7 mouse cellular contexts compared by ENCODE assay signal in the genomic region with DNA sequence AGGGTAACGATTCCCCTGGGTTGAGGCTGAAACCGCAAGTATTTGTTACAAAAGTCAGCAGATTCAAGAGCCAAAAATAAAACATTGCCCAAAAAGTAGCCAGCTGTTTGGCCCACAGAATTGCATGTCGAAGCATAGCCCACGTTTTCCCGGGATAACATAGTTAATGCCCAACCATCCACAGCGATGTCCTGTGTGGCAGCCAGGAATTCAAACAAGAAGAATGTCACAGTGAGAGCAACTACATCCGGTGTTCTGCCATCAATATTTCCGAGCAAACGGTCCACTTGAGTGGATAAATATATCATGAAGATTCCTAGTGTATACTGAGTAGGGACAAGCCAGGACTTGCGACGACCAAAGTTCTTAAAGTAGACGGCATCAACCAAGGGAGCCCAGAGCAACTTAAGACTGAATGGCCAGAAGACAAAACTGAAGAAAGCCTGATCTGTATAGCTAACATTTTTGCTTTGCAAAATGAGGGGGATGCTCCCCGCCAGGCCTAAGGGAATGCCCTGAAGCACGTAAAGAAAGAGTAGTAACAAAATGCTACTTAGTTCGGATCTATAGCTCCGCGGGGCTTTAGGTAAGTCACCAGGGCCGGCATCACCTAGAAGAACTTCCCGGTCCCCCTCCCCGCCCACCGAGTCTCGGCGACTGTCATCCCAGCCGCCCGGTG. TPM values are rescaled to one million over a fixed set of nuclear protein-coding genes. Genes with fewer than 3 reads are reported as not detected.
DNase-seq lines count a peak whose midpoint lies in the region; ATAC-seq and TF ChIP-seq lines count a peak whose summit lies in the region.

No protein-coding gene starts in this region.

- H3K4me1 ChIP-seq in heart, postnatal 0 days (ENCODE audit: control insufficient read depth, insufficient read depth), result peaks cover 15% of the 10 kb centered on the region
- H3K4me1 ChIP-seq in limb, embryonic 10.5 days, result peaks cover 12% of the 10 kb centered on the region
- H3K4me1 ChIP-seq in midbrain, embryonic 14.5 days (ENCODE audit: control insufficient read depth, insufficient read depth, low read length), result peaks cover 28% of the 10 kb centered on the region

- TF ChIP-seq CTCF in heart, postnatal 0 days (IDR thresholded peaks at IDR 0.05; ENCODE audit: low read depth), result no peak

- TF ChIP-seq EP300 in heart, postnatal 0 days (IDR thresholded peaks at IDR 0.05; ENCODE audit: low read depth), result no peak

- peak overlapping the region; percentile 81 for H3K9ac ChIP-seq in heart, postnatal 0 days (replicated peaks; ENCODE audit: low read depth, low read length)
- H3K9ac ChIP-seq in midbrain, embryonic 14.5 days (replicated peaks; ENCODE audit: low read length), result peak overlapping the region; percentile 83

- no peak for ATAC-seq in heart, postnatal 0 days (ENCODE audit: insufficient read depth, low read depth)
- ATAC-seq in midbrain, embryonic 14.5 days (ENCODE audit: low FRiP score, low TSS enrichment), result no peak

- peak overlapping the region; percentile 83 for H3K4me3 ChIP-seq in heart, postnatal 0 days (ENCODE audit: low read depth, low read length)
- H3K4me3 ChIP-seq in limb, embryonic 10.5 days, result peak overlapping the region; percentile 73
- H3K4me3 ChIP-seq in midbrain, embryonic 14.5 days (replicated peaks; ENCODE audit: low read depth, low read length), result peak overlapping the region; percentile 90

- H3K4me2 ChIP-seq in heart, postnatal 0 days (ENCODE audit: low read depth, low read length), result peak overlapping the region; percentile 90
- H3K4me2 ChIP-seq in midbrain, embryonic 14.5 days (ENCODE audit: low read length), result peak overlapping the region; percentile 86

- 4% methylated on average over 25 of the region's 25 CpGs for WGBS in heart, postnatal 0 days
- 12% methylated on average over 25 of the region's 25 CpGs for WGBS in limb, embryonic 10.5 days
- WGBS in midbrain, embryonic 14.5 days, result 8% methylated on average over 25 of the region's 25 CpGs

- peak overlapping the region; percentile 94 for H3K27ac ChIP-seq in heart, postnatal 0 days (ENCODE audit: low read depth)
- H3K27ac ChIP-seq in limb, embryonic 10.5 days, result peak overlapping the region; percentile 88
- peak overlapping the region; percentile 86 for H3K27ac ChIP-seq in midbrain, embryonic 14.5 days (replicated peaks; ENCODE audit: low read depth, low read length)

- peak; percentile 5 for DNase-seq in right cerebral cortex, postnatal 25 days
- DNase-seq in right cerebral cortex, postnatal 14 days, result no peak
- DNase-seq in brain, adult 2 months (ENCODE audit: low read depth, low spot score), result peak; percentile 16
- DNase-seq in heart, postnatal 0 days (ENCODE audit: low spot score), result no peak
- peak; percentile 32 for DNase-seq in limb, embryonic 10.5 days (ENCODE audit: low spot score)
- DNase-seq in midbrain, embryonic 14.5 days, result no peak
- no peak for DNase-seq in ovary, postnatal 36 days (ENCODE audit: low spot score)

- H3K27me3 ChIP-seq in heart, postnatal 0 days (ENCODE audit: control insufficient read depth, insufficient read depth, low read length), result 0 out of 2 replicates have a peak, but pooled peaks cover 4% of the 10 kb centered on the region
- no peaks in the 10 kb centered on the region for H3K27me3 ChIP-seq in limb, embryonic 10.5 days (ENCODE audit: low read depth, poor library complexity, severe bottlenecking)
- no peaks in the 10 kb centered on the region; the same call in none of the 2 replicates for H3K27me3 ChIP-seq in midbrain, embryonic 14.5 days (ENCODE audit: control insufficient read depth, insufficient read depth, low read length)

- no peaks in the 10 kb centered on the region for H3K9me3 ChIP-seq in heart, postnatal 0 days (replicated peaks; ENCODE audit: control insufficient read depth, low read length)
- no peaks in the 10 kb centered on the region for H3K9me3 ChIP-seq in limb, embryonic 10.5 days (replicated peaks)
- H3K9me3 ChIP-seq in midbrain, embryonic 14.5 days (ENCODE audit: control insufficient read depth, low read length), result no peaks in the 10 kb centered on the region

- 0 out of 2 replicates have a peak, but pooled peaks cover 4% of the 10 kb centered on the region for H3K36me3 ChIP-seq in heart, postnatal 0 days (replicated peaks; ENCODE audit: control insufficient read depth, insufficient read depth, low read length)
- no peaks in the 10 kb centered on the region; the same call in 1 of the 2 replicates for H3K36me3 ChIP-seq in limb, embryonic 10.5 days
- 0 out of 2 replicates have a peak, but pooled peaks cover 4% of the 10 kb centered on the region for H3K36me3 ChIP-seq in midbrain, embryonic 14.5 days (ENCODE audit: control insufficient read depth, insufficient read depth, low read length)

RNA-seq across cellular contexts. Expression of a gene that starts 1.0 kb away (rescaled TPM):
- total RNA-seq in heart, postnatal 0 days (2014; rRNA removed; ENCODE audit: low replicate concordance), result 24.0 and 31.9 TPM in 2 replicates
- polyA plus RNA-seq in heart, postnatal 0 days (2015; fragmentation: Nextera tagmentation; extraction: Ambion mirVana), result 9.4 TPM in 2 replicates
- polyA plus RNA-seq in limb, embryonic 10.5 days (2016; fragmentation: Nextera tagmentation; extraction: Ambion mirVana), result 11.7 and 13.6 TPM in 2 replicates
- polyA plus RNA-seq in midbrain, embryonic 14.5 days (2014; fragmentation: Nextera tagmentation; extraction: Ambion mirVana), result 19.9 and 20.4 TPM in 2 replicates

RNA-seq across cellular contexts. Expression of a gene that starts 12.3 kb away (rescaled TPM):
- 19.0 and 20.9 TPM in 2 replicates for total RNA-seq in heart, postnatal 0 days (2014; rRNA removed; ENCODE audit: low replicate concordance)
- polyA plus RNA-seq in heart, postnatal 0 days (2015; fragmentation: Nextera tagmentation; extraction: Ambion mirVana), result 26.4 and 27.4 TPM in 2 replicates
- 76.3 and 80.5 TPM in 2 replicates for polyA plus RNA-seq in limb, embryonic 10.5 days (2016; fragmentation: Nextera tagmentation; extraction: Ambion mirVana)
- polyA plus RNA-seq in midbrain, embryonic 14.5 days (2014; fragmentation: Nextera tagmentation; extraction: Ambion mirVana), result 48.3 and 60.7 TPM in 2 replicates

RNA-seq across cellular contexts. Expression of a gene that starts 34.3 kb away (rescaled TPM):
- total RNA-seq in heart, postnatal 0 days (2014; rRNA removed; ENCODE audit: low replicate concordance), result 2.4 and 3.1 TPM in 2 replicates
- polyA plus RNA-seq in heart, postnatal 0 days (2015; fragmentation: Nextera tagmentation; extraction: Ambion mirVana), result 6.0 and 7.3 TPM in 2 replicates
- 2.6 and 3.3 TPM in 2 replicates for polyA plus RNA-seq in limb, embryonic 10.5 days (2016; fragmentation: Nextera tagmentation; extraction: Ambion mirVana)
- 5.6 TPM in 2 replicates for polyA plus RNA-seq in midbrain, embryonic 14.5 days (2014; fragmentation: Nextera tagmentation; extraction: Ambion mirVana)

Comparison
In these comparisons a context has a peak if more than half of its experiments do, and no peak if none do; other contexts are left out.
1. DNase-seq: peak in right cerebral cortex, postnatal 25 days (single experiment), brain, adult 2 months (single experiment) and limb, embryonic 10.5 days (single experiment); none in right cerebral cortex, postnatal 14 days (single experiment), heart, postnatal 0 days (single experiment), midbrain, embryonic 14.5 days (single experiment) and ovary, postnatal 36 days (single experiment).
2. Peak in every context shown above with its lines, with median percentiles within 50 percentile points of each other: H3K27ac ChIP-seq and H3K4me3 ChIP-seq.